Mouse (Mus musculus): Measurements from ENCODE around the gene Vps25. TPM values are rescaled to one million over a fixed set of nuclear protein-coding genes. Genes with fewer than 3 reads are reported as not detected.

Vps25 gene
- polyA plus RNA-seq, 1 experiment from 2014 or later: 93.6 TPM

Other genes with a start within 250 kb of the Vps25 start
- gene Atp6v0a1, start 244.3 kb upstream of the Vps25 start, polyA plus RNA-seq (2016; fragmentation: Nextera tagmentation; extraction: Ambion mirVana): 32.8 and 33.7 TPM in 2 replicates
- gene Naglu, start 183.7 kb upstream of the Vps25 start, polyA plus RNA-seq (2016; fragmentation: Nextera tagmentation; extraction: Ambion mirVana): 9.4 and 9.5 TPM in 2 replicates
- 0.15 TPM in 1 of 2 replicates, not detected in the other for gene Hsd17b1, start 175.3 kb upstream of the Vps25 start, polyA plus RNA-seq (2016; fragmentation: Nextera tagmentation; extraction: Ambion mirVana)
- gene Coasy, start 171.1 kb upstream of the Vps25 start, polyA plus RNA-seq (2016; fragmentation: Nextera tagmentation; extraction: Ambion mirVana): 43.4 and 45.6 TPM in 2 replicates
- 37.8 and 42.8 TPM in 2 replicates for gene Mlx, start 166.4 kb upstream of the Vps25 start, polyA plus RNA-seq (2016; fragmentation: Nextera tagmentation; extraction: Ambion mirVana)
- gene Psmc3ip, start 158.3 kb upstream of the Vps25 start, polyA plus RNA-seq (2016; fragmentation: Nextera tagmentation; extraction: Ambion mirVana): 45.7 and 46.0 TPM in 2 replicates
- 17.0 and 18.6 TPM in 2 replicates for gene Retreg3, start 133.8 kb upstream of the Vps25 start, polyA plus RNA-seq (2016; fragmentation: Nextera tagmentation; extraction: Ambion mirVana)
- 81.7 and 83.6 TPM in 2 replicates for gene Tubg1, start 133.8 kb upstream of the Vps25 start, polyA plus RNA-seq (2016; fragmentation: Nextera tagmentation; extraction: Ambion mirVana)
- gene Tubg2, start 97.8 kb upstream of the Vps25 start, polyA plus RNA-seq (2016; fragmentation: Nextera tagmentation; extraction: Ambion mirVana): 9.4 and 10.8 TPM in 2 replicates
- 0.50 and 0.60 TPM in 2 replicates for gene Cntnap1, start 83.2 kb upstream of the Vps25 start, polyA plus RNA-seq (2016; fragmentation: Nextera tagmentation; extraction: Ambion mirVana)
- gene Plekhh3, start 82.4 kb upstream of the Vps25 start, polyA plus RNA-seq (2016; fragmentation: Nextera tagmentation; extraction: Ambion mirVana): 10.3 and 11.9 TPM in 2 replicates
- 0.13 and 0.24 TPM in 2 replicates for gene Ccr10, start 78.3 kb upstream of the Vps25 start, polyA plus RNA-seq (2016; fragmentation: Nextera tagmentation; extraction: Ambion mirVana)
- 15.6 and 17.3 TPM in 2 replicates for gene Ezh1, start 27.2 kb upstream of the Vps25 start, polyA plus RNA-seq (2016; fragmentation: Nextera tagmentation; extraction: Ambion mirVana)
- gene Ramp2, start 7.7 kb upstream of the Vps25 start, polyA plus RNA-seq (2016; fragmentation: Nextera tagmentation; extraction: Ambion mirVana): 80.2 and 86.9 TPM in 2 replicates
- gene Wnk4, start 6.9 kb downstream of the Vps25 start, polyA plus RNA-seq (2016; fragmentation: Nextera tagmentation; extraction: Ambion mirVana): 7.7 and 8.0 TPM in 2 replicates
- gene Cntd1, start 25.3 kb downstream of the Vps25 start, polyA plus RNA-seq (2016; fragmentation: Nextera tagmentation; extraction: Ambion mirVana): 1.4 and 2.0 TPM in 2 replicates
- 201 and 209 TPM in 2 replicates for gene Coa3, start 25.4 kb downstream of the Vps25 start, polyA plus RNA-seq (2016; fragmentation: Nextera tagmentation; extraction: Ambion mirVana)
- gene Becn1, start 48.6 kb downstream of the Vps25 start, polyA plus RNA-seq (2016; fragmentation: Nextera tagmentation; extraction: Ambion mirVana): 131 and 137 TPM in 2 replicates
- gene Psme3, start 62.5 kb downstream of the Vps25 start, polyA plus RNA-seq (2016; fragmentation: Nextera tagmentation; extraction: Ambion mirVana): 163 and 172 TPM in 2 replicates
- gene Aoc2, start 71.4 kb downstream of the Vps25 start, polyA plus RNA-seq (2016; fragmentation: Nextera tagmentation; extraction: Ambion mirVana): 1.8 and 2.4 TPM in 2 replicates
- gene Aoc3, start 76.9 kb downstream of the Vps25 start, polyA plus RNA-seq (2016; fragmentation: Nextera tagmentation; extraction: Ambion mirVana): 0.04 TPM in 1 of 2 replicates, not detected in the other
- not detected in 2 replicates for gene G6pc, start 113.9 kb downstream of the Vps25 start, polyA plus RNA-seq (2016; fragmentation: Nextera tagmentation; extraction: Ambion mirVana)
- 86.3 and 86.5 TPM in 2 replicates for gene Aarsd1, start 163.9 kb downstream of the Vps25 start, polyA plus RNA-seq (2016; fragmentation: Nextera tagmentation; extraction: Ambion mirVana)
- 9.6 and 9.9 TPM in 2 replicates for gene Gm27029, start 171.1 kb downstream of the Vps25 start, polyA plus RNA-seq (2016; fragmentation: Nextera tagmentation; extraction: Ambion mirVana)
- 22.5 and 23.0 TPM in 2 replicates for gene Rundc1, start 171.4 kb downstream of the Vps25 start, polyA plus RNA-seq (2016; fragmentation: Nextera tagmentation; extraction: Ambion mirVana)
- 7.4 and 9.1 TPM in 2 replicates for gene Ptges3l, start 171.6 kb downstream of the Vps25 start, polyA plus RNA-seq (2016; fragmentation: Nextera tagmentation; extraction: Ambion mirVana)
- 361 and 382 TPM in 2 replicates for gene Rpl27, start 188.6 kb downstream of the Vps25 start, polyA plus RNA-seq (2016; fragmentation: Nextera tagmentation; extraction: Ambion mirVana)
- 5.9 and 6.1 TPM in 2 replicates for gene Ifi35, start 194.7 kb downstream of the Vps25 start, polyA plus RNA-seq (2016; fragmentation: Nextera tagmentation; extraction: Ambion mirVana)
- 15.2 and 17.2 TPM in 2 replicates for gene Rnd2, start 211.3 kb downstream of the Vps25 start, polyA plus RNA-seq (2016; fragmentation: Nextera tagmentation; extraction: Ambion mirVana)
- gene Vat1, start 212.5 kb downstream of the Vps25 start, polyA plus RNA-seq (2016; fragmentation: Nextera tagmentation; extraction: Ambion mirVana): 32.2 and 35.4 TPM in 2 replicates